Mouse (Mus musculus) spleen, adult 2 months (tissue): ENCODE results near the gene G2e3. TPM values are rescaled to one million over a fixed set of nuclear protein-coding genes. Genes with fewer than 3 reads are reported as not detected.

ENCODE experiments used
- DNase-seq, 2 experiments: peaks; one replicate each; pipeline versions ENCODE4 v3.0.0 to v3.0.0-alpha.2; 2012 to 2021; ENCODE audit warnings: low spot score in 2 of 2, low read depth in 1 of 2
- H3K27ac ChIP-seq: fragments of 200-500 bp; 2 replicates; pipeline ENCODE4 v1.5.1; 2012; ENCODE audit warnings: low read length, inconsistent platforms; ENCODE audit not compliant: insufficient read depth
- H3K27me3 ChIP-seq: fragments of 200-500 bp; 2 replicates; pipeline ENCODE4 v1.6.1; 2012; ENCODE audit warnings: mild to moderate bottlenecking, moderate library complexity, low read length, inconsistent platforms; ENCODE audit not compliant: control insufficient read depth, insufficient read depth
- H3K36me3 ChIP-seq: fragments of 200-500 bp; 2 replicates; pipeline ENCODE4 v1.6.1; 2012; ENCODE audit warnings: mild to moderate bottlenecking, low read length, inconsistent platforms; ENCODE audit not compliant: control insufficient read depth, insufficient read depth
- H3K4me1 ChIP-seq: fragments of 200-500 bp; 2 replicates; pipeline ENCODE4 v1.6.1; 2011; ENCODE audit warnings: inconsistent platforms; ENCODE audit not compliant: control insufficient read depth, insufficient read depth, insufficient read length
- H3K4me3 ChIP-seq: fragments of 200-500 bp; 2 replicates; pipeline ENCODE4 v1.5.1; 2011; ENCODE audit warnings: mild to moderate bottlenecking, inconsistent platforms; ENCODE audit not compliant: insufficient read depth, insufficient read length; ENCODE audit errors: extremely low read depth
- CTCF ChIP-seq: fragments of 200-500 bp; IDR thresholded peaks from 2 replicates; pipeline ENCODE4 v1.5.1; 2011; ENCODE audit warnings: mild to moderate bottlenecking, inconsistent platforms; ENCODE audit not compliant: insufficient read depth, insufficient read length, insufficient replicate concordance; ENCODE audit errors: extremely low read depth
- POLR2A ChIP-seq: fragments of 200-500 bp; IDR thresholded peaks from 2 replicates; pipeline ENCODE4 v1.6.1; 2011; ENCODE audit warnings: low read depth, low read length, inconsistent platforms
- WGBS: fragments of 180-500 bp; shearing (Covaris S2); methylation state at CpG from one replicate; pipeline ENCODE4 v1.1.7; 2018; 5-methylcytosine and 5-hydroxymethylcytosine counted together
- polyA plus RNA-seq: library from polyadenylated mRNA; depleted of rRNA; stranded (reverse); fragments of >200 nt; gene quantifications from 2 replicates; pipeline ENCODE4 v1.2.3, GENCODE M21; 2012; rRNA removed

The G2e3 gene
- polyA plus RNA-seq, result 0.69 and 0.84 TPM in 2 replicates

GRCm38 (mm10) chr12:51347988-51348697, at the start of gene G2e3:
Gene G2e3, plus strand, starts transcription at chr12:51348061.
- Histone ChIP-seq H3K4me1 (no peaks in the 10 kb centered on the region), H3K4me3 (peak within 1 kb of the TSS; percentile 88), H3K27ac (peak within 1 kb of the TSS; percentile 83), H3K27me3 (no peaks in the 10 kb centered on the region), H3K36me3 (peaks cover 5% of the 10 kb centered on the region; the same call in 1 of the 2 replicates)
- under 1% methylated on average over 70 of the region's 70 CpGs for WGBS
- TF ChIP-seq CTCF, result no peak
- peak; percentile 84 for TF ChIP-seq POLR2A
- peak; percentile 44 to 80 for DNase-seq

- Histone ChIP-seq H3K4me3 (no peak overlapping the region), H3K27ac (no peak overlapping the region), H3K36me3 (no peaks in the 10 kb centered on the region), H3K4me1 (no peaks in the 10 kb centered on the region), H3K27me3 (no peaks in the 10 kb centered on the region)
- DNase-seq, result no peak
- TF ChIP-seq CTCF, result no peak
- TF ChIP-seq POLR2A, result no peak
- WGBS, result 88% methylated on average over 3 of the region's 3 CpGs
Measured at GRCm38 (mm10) chr12:51323604-51324003, 24.3 kb upstream of the G2e3 start.

- Histone ChIP-seq H3K4me3 (no peak overlapping the region), H3K27ac (no peak overlapping the region), H3K27me3 (no peaks in the 10 kb centered on the region), H3K4me1 (no peaks in the 10 kb centered on the region), H3K36me3 (no peaks in the 10 kb centered on the region)
- TF ChIP-seq POLR2A, result no peak
- TF ChIP-seq CTCF, result no peak
- WGBS, result 81% methylated on average over 3 of the region's 3 CpGs
- DNase-seq, result no peak
Measured at GRCm38 (mm10) chr12:51326819-51327218, 21.0 kb upstream of the G2e3 start.

- no peak for DNase-seq
- H3K27ac ChIP-seq, result no peak overlapping the region
- H3K27me3 ChIP-seq, result no peaks in the 10 kb centered on the region
- no peaks in the 10 kb centered on the region for H3K4me1 ChIP-seq
- WGBS, result 62% methylated on average over 1 of the region's 1 CpGs
- no peak overlapping the region for H3K4me3 ChIP-seq
- TF ChIP-seq CTCF (no peak), POLR2A (no peak)
- no peaks in the 10 kb centered on the region for H3K36me3 ChIP-seq
Measured at GRCm38 (mm10) chr12:51337014-51337413, 10.8 kb upstream of the G2e3 start.

- TF ChIP-seq POLR2A, result no peak
- no peak for TF ChIP-seq CTCF
- Histone ChIP-seq H3K27ac (no peak overlapping the region), H3K4me3 (no peak overlapping the region), H3K36me3 (no peaks in the 10 kb centered on the region), H3K4me1 (no peaks in the 10 kb centered on the region), H3K27me3 (no peaks in the 10 kb centered on the region)
- DNase-seq, result no peak
- WGBS, result 73% methylated on average over 4 of the region's 4 CpGs
Measured at GRCm38 (mm10) chr12:51346121-51346520, 1.7 kb upstream of the G2e3 start.

GRCm38 (mm10) chr12:51348698-51348998, 787 bp downstream of the G2e3 start:
- peaks cover 8% of the 10 kb centered on the region; the same call in 1 of the 2 replicates for H3K36me3 ChIP-seq
- H3K4me1 ChIP-seq, result no peaks in the 10 kb centered on the region
- 2% methylated on average over 10 of the region's 10 CpGs for WGBS
- peak overlapping the region; percentile 88 for H3K4me3 ChIP-seq
- TF ChIP-seq CTCF (no peak), POLR2A (no peak)
- no peak overlapping the region for H3K27ac ChIP-seq
- DNase-seq, result no peak
- H3K27me3 ChIP-seq, result no peaks in the 10 kb centered on the region

GRCm38 (mm10) chr12:51355296-51355695, 7.4 kb downstream of the G2e3 start:
- no peak for TF ChIP-seq POLR2A
- TF ChIP-seq CTCF, result no peak

More at GRCm38 (mm10) chr12:51355296-51355695, 7.4 kb downstream of the G2e3 start:
- Histone ChIP-seq H3K27ac (no peak overlapping the region), H3K4me3 (no peak overlapping the region), H3K27me3 (no peaks in the 10 kb centered on the region), H3K36me3 (peaks cover 23% of the 10 kb centered on the region), H3K4me1 (0 out of 2 replicates have a peak, but pooled peaks cover 3% of the 10 kb centered on the region)
- no peak for DNase-seq
- WGBS, result 27% methylated on average over 8 of the region's 8 CpGs
